Mouse (Mus musculus): ENCODE data around the gene Dpyd. TPM values are rescaled to one million over a fixed set of nuclear protein-coding genes. Genes with fewer than 3 reads are reported as not detected.
A peak's percentile ranks its signal among the peaks of the same experiment; 100 is the strongest.

Dpyd gene
- total and polyA plus RNA-seq, 3 experiments = 3.3 to 26.2 (median 17.0) TPM

- no peak for DNase-seq
Observed at GRCm38 (mm10) chr3:119095223-119095886, 533.4 kb downstream of the Dpyd start.

- DNase-seq = no peak
Observed at GRCm38 (mm10) chr3:119126003-119126402, 564.1 kb downstream of the Dpyd start.

- DNase-seq = no peak
Observed at GRCm38 (mm10) chr3:119128076-119128475, 566.1 kb downstream of the Dpyd start.

- DNase-seq = no peak
Observed at GRCm38 (mm10) chr3:119143034-119143433, 581.1 kb downstream of the Dpyd start.

- DNase-seq = no peak
Observed at GRCm38 (mm10) chr3:119144788-119145187, 582.9 kb downstream of the Dpyd start.

GRCm38 (mm10) chr3:119154604-119155444 is 592.9 kb downstream of the Dpyd start:
- DNase-seq = no peak

- DNase-seq = no peak
Observed at GRCm38 (mm10) chr3:119158670-119159069, 596.7 kb downstream of the Dpyd start.

GRCm38 (mm10) chr3:119165691-119166090 is 603.8 kb downstream of the Dpyd start:
- DNase-seq = peak; percentile 14

- no peak for DNase-seq
Observed at GRCm38 (mm10) chr3:119168166-119168565, 606.2 kb downstream of the Dpyd start.

GRCm38 (mm10) chr3:119168661-119169060 is 606.7 kb downstream of the Dpyd start:
- no peak for DNase-seq

GRCm38 (mm10) chr3:119183261-119183660 is 621.3 kb downstream of the Dpyd start:
- no peak for DNase-seq

GRCm38 (mm10) chr3:119194071-119194470 is 632.1 kb downstream of the Dpyd start:
- no peak for DNase-seq

- DNase-seq = peak; percentile 20
Observed at GRCm38 (mm10) chr3:119195613-119196012, 633.7 kb downstream of the Dpyd start.

- DNase-seq = no peak
Observed at GRCm38 (mm10) chr3:119220763-119221412, 659.0 kb downstream of the Dpyd start.

GRCm38 (mm10) chr3:119243181-119243580 is 681.3 kb downstream of the Dpyd start:
- DNase-seq = no peak

GRCm38 (mm10) chr3:119256516-119256915 is 694.6 kb downstream of the Dpyd start:
- DNase-seq = peak; percentile 31

GRCm38 (mm10) chr3:119275241-119275640 is 713.3 kb downstream of the Dpyd start:
- peak; percentile 24 for DNase-seq

- DNase-seq = no peak
Observed at GRCm38 (mm10) chr3:119280671-119281070, 718.7 kb downstream of the Dpyd start.

GRCm38 (mm10) chr3:119314693-119315092 is 752.8 kb downstream of the Dpyd start:
- DNase-seq = no peak

GRCm38 (mm10) chr3:119329063-119329462 is 767.1 kb downstream of the Dpyd start:
- DNase-seq = no peak

- no peak for DNase-seq
Observed at GRCm38 (mm10) chr3:119333335-119334305, 771.7 kb downstream of the Dpyd start.
